Mouse (Mus musculus) Patski (cell line): ENCODE results near the gene Med17. TPM values are rescaled to one million over a fixed set of nuclear protein-coding genes. Genes with fewer than 3 reads are reported as not detected.
"Not testable (repeated sequence)": the region's sequence is repeated elsewhere in the genome, so short reads cannot be mapped to it uniquely, and the experiment has no call there.

ENCODE experiments used
- ATAC-seq: fragments of 100-300 bp; one replicate; pipeline ENCODE4 v1.8.0; 2021
- CTCF ChIA-PET: fragments of 350-600 bp; sonication (Branson Sonifier 250); formaldehyde crosslinking; loops from one replicate; lab custom pipeline; 2022; ENCODE audit warnings: inconsistent platforms; lab: Charles Lee
- POLR2A ChIA-PET: fragments of 350-600 bp; sonication (Branson Sonifier 250); formaldehyde crosslinking; loops from one replicate; lab custom pipeline; 2022; ENCODE audit warnings: antibody characterized with exemption, inconsistent platforms; lab: Charles Lee
- DNase-seq: peaks from one replicate; pipeline ENCODE4 v3.0.0-alpha.2; 2011; ENCODE audit warnings: low read depth, low spot score
- H3K27me3 ChIP-seq: fragments of 371-371 bp; one replicate; pipeline ENCODE4 v1.5.1; 2021
- CTCF ChIP-seq: fragments of 100-300 bp; IDR thresholded peaks from one replicate; pipeline ENCODE4 v1.5.1; 2021
- in situ Hi-C: fragments of 300-500 bp; cut with MboI; formaldehyde crosslinking; loops from 3 replicates; pipeline ENCODE4 v1.11.1; 2018; ENCODE audit warnings: low pct_unique_long_range_greater_than_20kb, mixed read lengths
- polyA plus RNA-seq: library from polyadenylated mRNA; unstranded; gene quantifications from one replicate; pipeline ENCODE4 v1.2.3, GENCODE M21; 2021

Med17 gene
- polyA plus RNA-seq = 46.1 TPM

GRCm38 (mm10) chr9:15279649-15280490, at the start of gene Med17:
Gene Med17 (minus strand): TSS chr9:15279931.
- peak; percentile 96 for ATAC-seq
- peak; percentile 78 for DNase-seq
- in situ Hi-C loops = no loop called here
- no peak for TF ChIP-seq CTCF
- ChIA-PET POLR2A (interaction anchor here (0.9 to 1.6 kb wide), 4 partner anchors 9 to 77 kb away, joined by 3 to 5 read pairs (median 4); partner anchors contain the start of gene Cep295), CTCF (interaction anchor here (0.9 to 3.2 kb wide), 4 partner anchors 10 to 38 kb away, joined by 3 to 8 read pairs (median 3); no protein-coding TSS in a partner anchor)
- no peaks in the 10 kb centered on the region for H3K27me3 ChIP-seq

GRCm38 (mm10) chr9:15318170-15318742, 38.5 kb upstream of the Med17 start:
- TF ChIP-seq CTCF = no peak
- H3K27me3 ChIP-seq = no peaks in the 10 kb centered on the region
- DNase-seq = no peak
- in situ Hi-C loops = loop anchor here (25.0 kb wide), 1 partner anchor 1506 kb away; no protein-coding TSS in a partner anchor
- CTCF ChIA-PET = interaction anchor here (1.2 to 1.3 kb wide), 2 partner anchors 8 to 10 kb away, joined by 3 to 4 read pairs; no protein-coding TSS in a partner anchor
- ATAC-seq = no peak
- POLR2A ChIA-PET = interaction anchor here (0.9 kb wide), 1 partner anchor 49 kb away, joined by 3 read pairs; no protein-coding TSS in a partner anchor

GRCm38 (mm10) chr9:15317223-15318169, 37.8 kb upstream of the Med17 start:
- no peak for DNase-seq
- no peaks in the 10 kb centered on the region for H3K27me3 ChIP-seq
- no peak for TF ChIP-seq CTCF
- ChIA-PET CTCF (interaction anchor here (1.3 kb wide), 1 partner anchor 7 kb away, joined by 3 read pairs; no protein-coding TSS in a partner anchor), POLR2A (interaction anchor here (0.9 kb wide), 2 partner anchors 8 to 48 kb away, joined by 3 read pairs; no protein-coding TSS in a partner anchor)
- no peak for ATAC-seq
- in situ Hi-C loops = loop anchor here (25.0 kb wide), 1 partner anchor 1505 kb away; no protein-coding TSS in a partner anchor

GRCm38 (mm10) chr9:15316296-15316695, 36.6 kb upstream of the Med17 start:
- H3K27me3 ChIP-seq, POLR2A ChIA-PET, CTCF ChIA-PET, ATAC-seq, DNase-seq: not testable (repeated sequence)
- in situ Hi-C loops = loop anchor here (25.0 kb wide), 1 partner anchor 1504 kb away; no protein-coding TSS in a partner anchor

- in situ Hi-C loops = loop anchor here (25.0 kb wide), 1 partner anchor 1502 kb away; no protein-coding TSS in a partner anchor
- POLR2A ChIA-PET = no interaction called here
- DNase-seq = no peak
These were observed 34.9 kb upstream of the Med17 start for GRCm38 (mm10) chr9:15314619-15315018.

GRCm38 (mm10) chr9:15313633-15314032, 33.9 kb upstream of the Med17 start:
- in situ Hi-C loops = loop anchor here (25.0 kb wide), 1 partner anchor 1501 kb away; no protein-coding TSS in a partner anchor
- ChIA-PET POLR2A (interaction anchor here (0.8 kb wide), 1 partner anchor 37 kb away, joined by 3 read pairs; no protein-coding TSS in a partner anchor), CTCF (interaction anchor here (0.9 kb wide), 1 partner anchor 27 kb away, joined by 3 read pairs; no protein-coding TSS in a partner anchor)
- no peaks in the 10 kb centered on the region for H3K27me3 ChIP-seq
- TF ChIP-seq CTCF = no peak
- no peak for ATAC-seq
- DNase-seq = no peak

More at GRCm38 (mm10) chr9:15314619-15315018, 34.9 kb upstream of the Med17 start:
- CTCF ChIA-PET = interaction anchor here (0.9 kb wide), 1 partner anchor 26 kb away, joined by 3 read pairs; no protein-coding TSS in a partner anchor
- no peak for ATAC-seq
- TF ChIP-seq CTCF = no peak
- H3K27me3 ChIP-seq = no peaks in the 10 kb centered on the region

- no peak for ATAC-seq
- ChIA-PET CTCF (no interaction called here), POLR2A (interaction anchor here (1.2 kb wide), 1 partner anchor 15 kb away, joined by 4 read pairs; no protein-coding TSS in a partner anchor)
- no peak for DNase-seq
- no peaks in the 10 kb centered on the region for H3K27me3 ChIP-seq
- in situ Hi-C loops = loop anchor here (25.0 kb wide), 1 partner anchor 1500 kb away; no protein-coding TSS in a partner anchor
- no peak for TF ChIP-seq CTCF
These were observed 32.5 kb upstream of the Med17 start for GRCm38 (mm10) chr9:15312054-15312735.

GRCm38 (mm10) chr9:15310179-15310578, 30.4 kb upstream of the Med17 start:
- no peak for TF ChIP-seq CTCF
- H3K27me3 ChIP-seq = no peaks in the 10 kb centered on the region
- ATAC-seq = no peak
- in situ Hi-C loops = loop anchor here (25.0 kb wide), 1 partner anchor 1498 kb away; no protein-coding TSS in a partner anchor
- POLR2A ChIA-PET = no interaction called here
- no peak for DNase-seq
- CTCF ChIA-PET = interaction anchor here (1.0 kb wide), 1 partner anchor 8 kb away, joined by 3 read pairs; no protein-coding TSS in a partner anchor
